Mouse (Mus musculus): Measurements from ENCODE around the gene Mkrn3.

DNA sequence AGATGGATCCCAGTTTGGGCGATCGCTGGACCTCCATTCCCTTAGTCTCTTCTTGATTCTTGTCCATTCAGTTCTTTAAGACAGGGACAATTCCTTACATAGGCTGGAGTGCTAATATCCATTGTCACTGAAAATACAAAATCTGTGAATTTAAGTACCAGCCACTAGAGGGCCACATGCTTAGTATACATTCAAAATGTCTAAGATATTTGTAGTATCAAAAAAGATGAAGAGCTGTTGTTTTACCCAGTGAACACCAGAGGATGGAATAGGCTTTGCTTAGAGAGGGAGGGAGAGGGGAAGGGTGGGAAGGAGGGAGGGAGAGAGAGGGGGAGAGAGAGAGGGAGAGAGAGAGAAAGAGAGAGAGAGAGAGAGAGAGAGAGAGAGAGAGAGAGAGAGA is 16.5 kb upstream of the Mkrn3 start:
- TF ChIP-seq GATA1 (IDR thresholded peaks at IDR 0.05; ENCODE audit: borderline replicate concordance, low read length) (no peak), FLI1 (IDR thresholded peaks at IDR 0.05; ENCODE audit: low read length) (no peak)
